Mouse (Mus musculus) thymus, adult 2 months (tissue): ENCODE results near the gene Rpl36al. TPM values are rescaled to one million over a fixed set of nuclear protein-coding genes. Genes with fewer than 3 reads are reported as not detected.
"Not testable (repeated sequence)": the region's sequence is repeated elsewhere in the genome, so short reads cannot be mapped to it uniquely, and the experiment has no call there.

ENCODE experiments used
- DNase-seq: peaks from one replicate; pipeline ENCODE4 v3.0.0; 2021
- H3K27ac ChIP-seq: fragments of 200-500 bp; 2 replicates; pipeline ENCODE4 v1.5.1; 2012; ENCODE audit warnings: low read length, control low read depth; ENCODE audit not compliant: control insufficient read depth, insufficient read depth
- H3K27me3 ChIP-seq: fragments of 200-500 bp; 2 replicates; pipeline ENCODE4 v1.6.1; 2012; ENCODE audit warnings: mild to moderate bottlenecking, low read length, moderate library complexity, mixed read lengths; ENCODE audit not compliant: control insufficient read depth, insufficient read depth
- H3K36me3 ChIP-seq: fragments of 200-500 bp; 2 replicates; pipeline ENCODE4 v1.6.1; 2012; ENCODE audit warnings: mild to moderate bottlenecking, low read length, moderate library complexity; ENCODE audit not compliant: control insufficient read depth, insufficient read depth
- H3K4me1 ChIP-seq: fragments of 200-500 bp; replicated peaks from 2 replicates; pipeline ENCODE4 v1.6.1; 2012; ENCODE audit warnings: low read length; ENCODE audit not compliant: control insufficient read depth, insufficient read depth
- H3K4me3 ChIP-seq: fragments of 200-500 bp; 2 replicates; pipeline ENCODE4 v1.5.1; 2012; ENCODE audit warnings: mild to moderate bottlenecking, low read length, control low read depth, moderate library complexity; ENCODE audit not compliant: control insufficient read depth, insufficient read depth
- CTCF ChIP-seq: fragments of 200-500 bp; IDR thresholded peaks from 2 replicates; pipeline ENCODE4 v1.5.1; 2012; ENCODE audit warnings: mild to moderate bottlenecking, control low read depth, low read length, moderate library complexity, borderline replicate concordance; ENCODE audit not compliant: control insufficient read depth, poor library complexity, insufficient read depth; ENCODE audit errors: extremely low read depth
- POLR2A ChIP-seq: fragments of 200-500 bp; IDR thresholded peaks from 2 replicates; pipeline ENCODE4 v1.6.1; 2012; ENCODE audit warnings: mild to moderate bottlenecking, low read length, control low read depth, moderate library complexity; ENCODE audit not compliant: control insufficient read depth, poor library complexity, insufficient read depth; ENCODE audit errors: extremely low read depth
- WGBS: fragments of 180-500 bp; shearing (Covaris S2); methylation state at CpG from one replicate; pipeline ENCODE4 v1.1.7; 2018; 5-methylcytosine and 5-hydroxymethylcytosine counted together
- polyA plus RNA-seq: library from polyadenylated mRNA; depleted of rRNA; stranded (reverse); fragments of >200 nt; gene quantifications from 2 replicates; pipeline ENCODE4 v1.2.3, GENCODE M21; 2012

The Rpl36al gene
- polyA plus RNA-seq, 1 experiment = 166 TPM

GRCm38 (mm10) chr12:69168461-69169106, 15.3 kb downstream of the Rpl36al start, which contains the start of gene Lrr1:
Lrr1 (plus strand) TSS chr12:69168814.
- Histone ChIP-seq H3K36me3 (no peaks in the 10 kb centered on the region), H3K4me1 (peaks cover 5% of the 10 kb centered on the region; the same call in 1 of the 2 replicates), H3K4me3 (peak within 1 kb of the TSS; percentile 56), H3K27me3 (no peaks in the 10 kb centered on the region), H3K27ac (no peak within 1 kb of the TSS)
- peak; percentile 84 for DNase-seq
- WGBS = under 1% methylated on average over 40 of the region's 40 CpGs
- TF ChIP-seq CTCF = no peak
- no peak; the same call in 1 of the 2 replicates for TF ChIP-seq POLR2A

DNA sequence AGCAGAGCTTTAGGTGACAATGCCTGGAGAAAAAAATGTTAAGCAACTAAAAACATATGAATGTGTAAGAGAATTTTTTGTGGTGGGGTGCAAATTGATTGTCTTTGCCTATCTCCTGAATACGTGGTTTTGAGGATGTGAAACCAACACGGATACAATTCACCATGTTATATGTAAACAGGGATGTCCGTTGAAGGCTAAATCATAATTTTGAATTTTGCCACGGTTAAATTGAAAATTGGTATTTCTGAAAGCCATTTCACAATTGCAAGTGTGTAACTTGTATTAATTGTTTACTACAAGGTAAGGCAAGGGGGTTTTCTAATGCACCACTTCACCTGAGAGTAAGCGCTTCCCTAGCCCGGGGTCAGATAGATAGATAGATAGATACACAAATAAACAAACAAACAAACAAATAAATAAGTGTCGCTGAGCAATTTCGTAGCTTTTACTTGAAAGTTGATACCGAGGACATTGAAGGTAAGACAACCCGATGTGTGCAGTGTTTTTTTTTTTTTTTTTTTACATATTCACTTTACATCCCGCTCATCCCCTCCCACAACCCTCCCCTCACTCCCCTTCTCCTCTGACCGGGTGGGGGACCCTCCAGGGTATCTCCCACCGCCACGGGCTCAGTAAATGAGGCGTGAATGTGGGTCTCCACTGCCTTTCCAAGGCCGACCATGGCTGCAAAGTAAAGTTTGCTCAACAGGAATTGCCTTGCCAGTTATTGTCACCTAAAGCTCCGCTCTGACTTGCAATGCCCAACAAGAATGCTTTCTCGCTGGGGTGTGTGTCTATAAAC, 16.0 kb downstream of the Rpl36al start:
- no peak for DNase-seq
- Histone ChIP-seq H3K27ac (no peak overlapping the region), H3K4me3 (peak overlapping the region; percentile 56), H3K4me1 (peaks cover 5% of the 10 kb centered on the region; the same call in 1 of the 2 replicates), H3K36me3 (no peaks in the 10 kb centered on the region), H3K27me3 (no peaks in the 10 kb centered on the region)
- WGBS = 12% methylated on average over 18 of the region's 18 CpGs
- TF ChIP-seq POLR2A (no peak), CTCF (no peak)

DNA sequence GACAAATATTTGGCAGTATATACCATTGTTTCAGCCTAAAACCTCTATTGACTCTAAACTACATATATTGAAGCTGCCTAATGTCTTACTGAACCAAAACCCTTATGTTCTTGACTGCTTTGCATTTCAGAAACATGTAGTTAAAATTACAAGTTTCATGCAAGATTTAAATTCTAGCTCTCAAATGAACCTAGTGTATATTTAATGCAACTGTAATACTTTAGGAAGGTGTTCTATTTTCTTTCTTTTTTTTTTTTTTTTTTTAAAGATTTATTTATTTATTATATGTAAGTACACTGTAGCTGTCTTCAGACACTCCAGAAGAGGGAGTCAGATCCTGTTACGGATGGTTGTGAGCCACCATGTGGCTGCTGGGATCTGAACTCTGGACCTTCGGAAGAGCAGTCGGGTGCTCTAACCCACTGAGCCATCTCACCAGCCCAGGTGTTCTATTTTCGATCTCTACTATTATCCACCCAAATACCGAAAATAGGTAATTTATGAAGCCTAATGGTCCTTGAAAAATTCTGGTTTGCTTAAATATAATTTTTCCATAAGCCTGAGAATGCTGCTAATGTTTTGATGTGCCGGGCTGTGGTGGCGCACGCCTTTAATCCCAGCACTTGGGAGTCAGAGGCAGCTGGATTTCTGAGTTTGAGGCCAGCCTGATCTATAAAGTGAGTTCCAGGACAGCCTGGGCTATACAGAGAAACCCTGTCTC, 16.9 kb downstream of the Rpl36al start:
- not testable (repeated sequence) for H3K27ac ChIP-seq
- 95% methylated on average over 8 of the region's 8 CpGs for WGBS

GRCm38 (mm10) chr12:69164904-69165303, 19.0 kb downstream of the Rpl36al start:
- TF ChIP-seq POLR2A = no peak
- TF ChIP-seq CTCF = no peak
- no peak for DNase-seq
- Histone ChIP-seq H3K4me3 (no peak overlapping the region), H3K27me3 (no peaks in the 10 kb centered on the region), H3K27ac (no peak overlapping the region), H3K4me1 (peaks cover 5% of the 10 kb centered on the region; the same call in 1 of the 2 replicates), H3K36me3 (no peaks in the 10 kb centered on the region)
- 33% methylated on average over 3 of the region's 3 CpGs for WGBS

More for the DNA sequence above, 16.9 kb downstream of the Rpl36al start:
- H3K27me3 ChIP-seq, H3K4me3 ChIP-seq, H3K4me1 ChIP-seq, H3K36me3 ChIP-seq, DNase-seq: not testable (repeated sequence)

GRCm38 (mm10) chr12:69163586-69163985, 20.3 kb downstream of the Rpl36al start:
- H3K36me3 ChIP-seq, H3K27ac ChIP-seq, H3K27me3 ChIP-seq, H3K4me1 ChIP-seq, DNase-seq, H3K4me3 ChIP-seq: not testable (repeated sequence)
- 63% methylated on average over 4 of the region's 4 CpGs for WGBS

DNA sequence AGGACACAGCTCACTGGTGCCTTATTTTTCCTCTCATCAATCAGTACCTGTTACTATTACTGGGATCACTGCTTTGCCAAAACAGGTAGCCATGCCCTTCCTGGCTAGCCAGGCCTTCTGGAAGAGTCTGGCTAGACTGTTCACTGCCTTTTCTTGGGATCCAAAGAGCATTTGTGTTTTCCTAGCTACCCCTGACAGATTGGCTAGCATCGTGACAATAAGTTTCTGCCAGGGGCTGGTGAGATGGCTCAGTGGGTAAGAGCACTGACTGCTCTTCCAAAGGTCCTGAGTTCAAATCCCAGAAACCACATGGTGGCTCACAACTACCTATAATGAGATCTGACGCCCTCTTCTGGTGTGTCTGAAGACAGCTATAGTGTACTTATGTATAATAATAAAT, 23.2 kb downstream of the Rpl36al start:
- H3K27ac ChIP-seq, H3K4me3 ChIP-seq, H3K27me3 ChIP-seq, H3K4me1 ChIP-seq, DNase-seq: not testable (repeated sequence)
- peaks cover 15% of the 10 kb centered on the region for H3K36me3 ChIP-seq
- WGBS = 98% methylated on average over 2 of the region's 2 CpGs
